Mouse (Mus musculus) left cerebral cortex, postnatal 10 days (tissue): ENCODE measurements around the gene Rbm48. TPM values are rescaled to one million over a fixed set of nuclear protein-coding genes. Genes with fewer than 3 reads are reported as not detected.

Experiments used
- DNase-seq, 2 experiments: peaks; one replicate each; pipeline ENCODE4 v3.0.0; 2021 to 2022; ENCODE audit warnings: low spot score in 2 of 2, mixed read lengths in 1 of 2; ENCODE audit errors: extremely low spot score in 1 of 2
- intact Hi-C: fragments of 180-260 bp; cut with DNase I; formaldehyde crosslinking; loops from one replicate; pipeline ENCODE4 v1.15.1; 2025
- total RNA-seq, 2 experiments: library from RNA; stranded (reverse); gene quantifications; 2 replicates each; pipeline ENCODE4 v1.2.3; 2021

The Rbm48 gene
- total RNA-seq, 2 experiments from 2014 or later: 11.5 to 12.3 TPM

- intact Hi-C loops: no loop called here
- no peak for DNase-seq
Observed at GRCm38 (mm10) chr5:3574825-3575224, 21.6 kb downstream of the Rbm48 start.

DNA sequence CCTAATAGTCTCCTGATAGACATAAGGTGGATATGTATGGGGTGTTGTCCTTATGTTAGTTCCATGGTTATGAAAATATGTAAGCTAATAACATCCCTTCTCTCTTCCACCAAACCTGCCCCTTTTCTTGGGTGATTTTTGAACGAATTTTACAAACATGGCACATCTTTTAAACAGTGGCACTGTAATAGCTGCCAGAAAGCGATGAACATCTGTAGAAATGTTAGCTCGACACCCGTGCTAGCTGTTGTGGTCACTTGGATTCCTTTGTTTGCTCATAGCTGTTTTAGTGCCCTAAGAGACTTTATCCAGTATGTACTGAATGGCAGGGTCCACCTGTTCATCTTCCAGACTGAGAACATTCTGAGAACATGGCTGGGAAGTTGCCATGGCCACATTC lies 25.1 kb downstream of the Rbm48 start, which contains the start of gene 1700109H08Rik:
Gene 1700109H08Rik, plus strand, starts transcription at position 301 of the 400 bp plus-strand sequence.
- no peak for DNase-seq

DNA sequence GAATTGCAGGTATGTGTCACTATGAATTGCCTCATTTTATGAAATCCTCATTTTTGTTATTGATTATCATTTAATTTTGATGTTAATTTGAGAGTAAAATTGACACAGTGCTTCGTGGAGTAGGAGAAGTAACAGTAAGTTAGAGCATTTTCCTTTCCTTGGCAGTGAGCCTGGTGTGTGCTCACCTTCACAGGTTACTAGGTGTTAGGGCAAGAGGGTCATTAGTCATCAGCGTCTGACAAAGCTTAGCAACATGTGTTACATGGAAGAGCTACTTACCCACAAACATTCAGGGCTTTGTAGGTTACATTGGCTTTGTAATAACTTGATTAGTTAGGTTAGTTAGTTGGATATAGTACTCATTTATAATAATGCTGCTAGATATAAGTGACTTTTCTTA lies 42.2 kb downstream of the Rbm48 start:
- intact Hi-C loops: no loop called here

More for the DNA sequence above, 25.1 kb downstream of the Rbm48 start, which contains the start of gene 1700109H08Rik:
- intact Hi-C loops: no loop called here

GRCm38 (mm10) chr5:3551481-3551880 lies 44.9 kb downstream of the Rbm48 start:
- DNase-seq: no peak
- intact Hi-C loops: no loop called here

More for the DNA sequence above, 42.2 kb downstream of the Rbm48 start:
- no peak for DNase-seq

DNA sequence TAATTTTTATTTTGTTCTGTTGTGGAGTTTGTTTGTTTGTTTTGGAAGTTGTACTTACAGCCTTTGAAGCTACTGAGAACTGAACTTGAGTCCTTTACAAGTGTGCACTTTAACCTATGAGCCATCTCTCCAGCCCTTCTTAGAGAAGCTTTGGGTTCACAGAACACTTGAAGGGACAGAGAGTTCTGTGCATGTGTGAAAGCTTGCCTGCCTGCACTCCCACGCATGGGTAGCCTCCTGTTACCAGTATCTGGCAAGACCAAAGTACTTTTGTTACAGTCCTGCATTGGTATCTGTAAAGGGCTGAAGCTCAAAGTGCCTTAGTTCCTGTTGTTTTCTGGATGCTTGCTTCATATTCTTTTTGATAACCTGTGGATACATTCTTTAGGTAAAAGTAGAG lies 50.2 kb downstream of the Rbm48 start:
- DNase-seq: no peak
- intact Hi-C loops: no loop called here

GRCm38 (mm10) chr5:3544480-3544769 lies 52.0 kb downstream of the Rbm48 start:
- intact Hi-C loops: no loop called here
- no peak for DNase-seq

DNA sequence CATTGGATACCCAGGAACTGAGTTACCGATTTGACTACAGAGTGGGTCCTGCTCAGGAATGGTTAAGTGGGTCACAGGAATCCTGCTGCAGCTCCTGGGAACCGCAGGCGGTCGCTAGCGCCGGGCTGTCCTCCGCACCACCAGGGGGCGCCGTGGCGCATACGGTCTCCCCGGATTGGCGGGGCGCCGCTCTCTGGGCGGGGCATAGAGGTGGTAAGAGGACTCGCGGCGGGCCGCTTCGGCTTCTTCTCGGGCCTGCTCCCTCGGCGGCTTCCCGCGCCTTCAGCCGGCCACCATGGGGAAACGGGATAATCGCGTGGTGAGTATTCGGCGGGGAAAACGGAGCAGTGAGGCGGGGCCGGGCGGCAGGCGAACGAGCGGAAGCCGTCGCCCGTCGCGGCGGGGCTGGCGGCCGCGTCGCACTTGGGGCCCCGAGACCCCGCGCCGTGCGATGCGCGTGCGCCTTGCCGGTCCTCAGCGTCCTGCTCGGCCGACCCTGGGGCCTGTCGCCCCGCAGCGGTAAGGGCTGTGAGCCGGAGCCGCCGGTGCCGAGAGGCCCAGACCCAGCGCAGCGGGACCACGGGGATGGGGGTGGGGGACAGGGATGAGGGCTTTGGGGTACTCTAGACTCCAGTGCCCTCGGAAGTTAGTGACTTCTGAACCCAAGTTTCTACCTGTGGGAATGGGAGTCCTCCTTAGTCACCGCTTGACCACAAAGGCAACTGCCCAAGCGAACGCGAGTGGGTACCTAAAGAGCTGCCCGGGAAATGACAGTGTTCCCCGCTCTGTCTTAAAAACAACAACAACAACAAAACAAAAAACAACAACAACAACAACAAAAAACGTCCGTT lies 52.5 kb downstream of the Rbm48 start, which contains the start of gene Fam133b:
Gene Fam133b, plus strand, starts transcription at position 205 of the 851 bp plus-strand sequence.
- peak; percentile 93 to 98 for DNase-seq
- intact Hi-C loops: no loop called here

GRCm38 (mm10) chr5:3541871-3542270 lies 54.5 kb downstream of the Rbm48 start:
- no peak for DNase-seq
- intact Hi-C loops: no loop called here

GRCm38 (mm10) chr5:3538505-3539472 lies 57.6 kb downstream of the Rbm48 start:
- intact Hi-C loops: no loop called here
- DNase-seq: no peak

DNA sequence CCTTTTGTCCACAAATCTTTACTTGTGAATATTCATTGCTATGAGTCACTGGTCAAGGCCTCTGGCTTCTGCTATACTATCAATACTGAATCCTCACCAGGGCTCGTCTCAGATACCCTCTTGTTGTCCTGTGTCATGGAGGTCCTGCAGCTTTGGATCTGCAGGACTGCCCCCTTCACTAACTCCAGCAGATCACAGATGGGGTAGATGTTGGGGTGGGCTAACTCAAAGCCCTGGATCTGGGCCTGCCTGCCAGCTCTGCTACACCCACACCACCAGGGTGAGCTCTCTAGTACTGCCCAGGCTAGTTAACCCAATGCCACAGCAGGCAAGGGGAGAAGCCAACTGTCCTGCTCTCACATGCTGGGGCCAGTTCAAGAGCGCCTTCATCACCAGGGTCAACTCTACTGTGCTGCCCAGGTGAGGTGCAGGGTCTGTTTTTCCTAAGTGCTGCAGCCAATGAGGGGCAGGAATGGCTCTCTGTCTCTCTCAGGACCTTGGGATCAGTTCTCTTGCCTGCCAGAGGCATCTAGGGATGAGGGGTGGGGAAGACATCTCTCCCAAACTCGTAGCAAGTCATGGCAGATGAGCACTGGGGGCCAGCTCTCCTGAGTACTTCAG lies 59.7 kb downstream of the Rbm48 start:
- DNase-seq: no peak
- intact Hi-C loops: no loop called here

Other genes starting within 250 kb of the Rbm48 start
- 10 to 100 TPM; 37.0 to 39.3 TPM for gene Fam133b, start 52.8 kb downstream of the Rbm48 start, total RNA-seq
- 1 to 10 TPM; 4.9 to 6.6 TPM for gene 1700109H08Rik, start 25.0 kb downstream of the Rbm48 start, total RNA-seq
- 10 to 100 TPM; 27.4 to 27.8 TPM for gene Pex1, start 519 bp downstream of the Rbm48 start, total RNA-seq
- gene Tmbim7, start 54.6 kb upstream of the Rbm48 start, total RNA-seq: not detected
- 100 to 1,000 TPM; 128 to 129 TPM for gene Gatad1, start 60.6 kb upstream of the Rbm48 start, total RNA-seq
- gene Ankib1, start 206.3 kb upstream of the Rbm48 start, total RNA-seq: 10 to 100 TPM; 64.3 to 67.9 TPM
- 10 to 100 TPM; 38.5 to 41.6 TPM for gene Krit1, start 206.6 kb upstream of the Rbm48 start, total RNA-seq
- under 1 TPM in 1 of 2 experiments, not detected in 1; 0.21 TPM for gene Lrrd1, start 248.6 kb upstream of the Rbm48 start, total RNA-seq